Mouse (Mus musculus): ENCODE data around the gene Plgrkt.

DNA sequence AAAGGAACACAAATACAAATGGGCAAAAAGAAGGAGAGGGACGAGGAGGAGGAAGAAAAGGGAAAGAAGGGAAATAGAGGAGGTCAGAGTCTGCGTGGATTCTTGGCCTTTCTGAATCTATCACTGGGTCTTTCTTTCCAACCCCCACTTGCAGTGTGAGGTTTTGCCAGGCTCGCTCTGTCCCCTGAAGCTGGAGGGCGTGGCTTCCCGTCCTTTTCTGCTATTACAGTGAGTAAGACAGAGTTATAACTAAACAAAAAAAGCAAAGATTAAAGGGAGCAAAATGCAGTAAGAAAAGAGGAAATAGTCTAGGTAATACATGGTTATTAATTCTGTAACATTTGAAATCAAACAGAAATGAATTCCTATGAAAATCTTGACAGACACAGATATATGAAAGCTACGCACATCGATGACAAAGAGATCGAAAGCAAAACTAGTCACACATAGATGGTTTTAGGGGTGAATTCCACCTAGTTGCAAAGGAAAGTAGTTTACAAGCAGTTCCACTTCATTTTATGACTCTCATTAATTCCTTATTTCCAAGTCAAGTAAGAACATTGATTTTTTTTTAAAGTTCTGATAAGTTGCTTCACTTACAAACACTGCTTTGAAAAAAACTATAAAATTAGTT is 43.7 kb downstream of the Plgrkt start:
- TF ChIP-seq POLR2A (IDR thresholded peaks at IDR 0.05; ENCODE audit: low read depth, low read length) (no peak), CTCF (IDR thresholded peaks at IDR 0.05; ENCODE audit: borderline replicate concordance, insufficient read depth, low read length) (no peak)
